Mouse (Mus musculus) erythroblast, embryonic 14.5 days (primary cell): ENCODE measurements around the gene Ten1.

Source experiments
- GATA1 ChIP-seq: IDR thresholded peaks from 2 replicates; pipeline ENCODE4 v1.6.1; 2012; ENCODE audit warnings: low read length, inconsistent platforms, mixed read lengths
- TAL1 ChIP-seq: IDR thresholded peaks from 3 replicates; pipeline ENCODE4 v1.6.1; 2012; ENCODE audit warnings: low read length, inconsistent platforms, mixed read lengths

DNA sequence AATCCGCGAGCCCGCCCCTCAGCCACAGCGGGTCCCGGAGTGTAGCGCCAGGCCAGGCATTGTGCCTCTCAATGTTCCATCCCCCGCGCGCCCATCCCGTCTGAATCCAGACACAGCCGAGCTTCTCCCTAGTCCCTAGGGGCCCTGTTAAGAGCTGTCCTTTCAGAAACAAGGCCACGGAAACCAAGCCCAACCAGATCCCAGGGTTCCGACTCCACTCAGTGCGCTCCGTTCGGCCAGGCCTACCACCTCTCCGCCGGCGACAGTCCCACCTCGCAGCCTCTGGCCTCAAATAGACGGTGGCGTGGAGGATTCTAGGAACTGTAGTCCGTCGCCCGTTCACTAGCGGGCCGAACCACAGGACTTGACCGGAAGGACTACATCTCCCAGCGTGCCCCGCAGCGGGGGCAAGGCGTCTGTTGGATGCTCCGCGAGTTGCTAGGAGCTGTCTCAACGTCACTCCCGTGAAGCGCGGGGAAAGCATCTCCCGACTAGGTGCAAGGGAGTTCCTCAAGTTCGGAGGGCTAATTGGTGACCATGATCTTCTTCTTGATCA is 30.7 kb upstream of the Ten1 start, which contains the start of gene Fbf1:
- TF ChIP-seq TAL1 (no peak), GATA1 (no peak)
